In genomic region chr10:18055696-18056390, GRCm38 (mm10) we compare ENCODE assay signal across 8 mouse cellular contexts. TPM values are rescaled to one million over a fixed set of nuclear protein-coding genes. Genes with fewer than 3 reads are reported as not detected.
DNase-seq lines count a peak whose midpoint lies in the region; ATAC-seq and TF ChIP-seq lines count a peak whose summit lies in the region.

Gene Reps1, plus strand, starts transcription at chr10:18055861.

- H3K4me2 ChIP-seq in heart, embryonic 14.5 days (ENCODE audit: low read length), result peak within 1 kb of the TSS; percentile 77

- peak within 1 kb of the TSS; percentile 83 for H3K4me3 ChIP-seq in layer of hippocampus, adult 2 months
- H3K4me3 ChIP-seq in embryonic fibroblast, embryonic 13.5 days (ENCODE audit: insufficient read depth, low read length), result peak within 1 kb of the TSS; percentile 99
- H3K4me3 ChIP-seq in heart, embryonic 14.5 days (ENCODE audit: control insufficient read depth in 1 of 2, insufficient read depth in 1 of 2, low read depth in 1 of 2, low read length in 2 of 2), result peak within 1 kb of the TSS; percentile 97 to 99
- H3K4me3 ChIP-seq in left cerebral cortex, adult 2 months, result peak within 1 kb of the TSS; percentile 95
- H3K4me3 ChIP-seq in midbrain, embryonic 10.5 days, result peak within 1 kb of the TSS; percentile 97
- H3K4me3 ChIP-seq in testis, adult 2 months (ENCODE audit: control insufficient read depth, low read depth, low read length), result peak within 1 kb of the TSS; percentile 87

- no peaks in the 10 kb centered on the region for H3K36me3 ChIP-seq in heart, embryonic 14.5 days (ENCODE audit: control insufficient read depth, insufficient read depth, low read length)
- peaks cover 6% of the 10 kb centered on the region; the same call in 1 of the 2 replicates for H3K36me3 ChIP-seq in midbrain, embryonic 10.5 days
- H3K36me3 ChIP-seq in testis, adult 2 months (ENCODE audit: control insufficient read depth, insufficient read depth, low read length), result no peaks in the 10 kb centered on the region

- DNase-seq in layer of hippocampus, adult 2 months (ENCODE audit: low spot score in 2 of 2), result peak in 1 of 2 experiments; percentile 12
- DNase-seq in layer of hippocampus, adult 11-12 months (ENCODE audit: low spot score), result no peak
- DNase-seq in adrenal gland, postnatal 14 days, result no peak
- DNase-seq in left cerebral cortex, adult 2 months (ENCODE audit: extremely low spot score in 1 of 2, low spot score in 2 of 2), result peak; percentile 36 to 50
- DNase-seq in midbrain, embryonic 10.5 days (ENCODE audit: low spot score), result peak; percentile 65

- H3K9ac ChIP-seq in heart, embryonic 14.5 days (ENCODE audit: low read length), result peak within 1 kb of the TSS; percentile 88

- no peaks in the 10 kb centered on the region for H3K27me3 ChIP-seq in heart, embryonic 14.5 days (ENCODE audit: control insufficient read depth, insufficient read depth, low read length)
- H3K27me3 ChIP-seq in midbrain, embryonic 10.5 days (ENCODE audit: low read depth, poor library complexity, severe bottlenecking), result no peaks in the 10 kb centered on the region
- H3K27me3 ChIP-seq in testis, adult 2 months (ENCODE audit: control insufficient read depth, insufficient read depth, low read length), result no peaks in the 10 kb centered on the region

- H3K27ac ChIP-seq in layer of hippocampus, adult 2 months, result peak within 1 kb of the TSS; percentile 93
- peak within 1 kb of the TSS; percentile 29; the same call in 1 of the 2 replicates for H3K27ac ChIP-seq in embryonic fibroblast, embryonic 13.5 days (ENCODE audit: insufficient read depth, low read length)
- peak within 1 kb of the TSS; percentile 87 to 94 for H3K27ac ChIP-seq in heart, embryonic 14.5 days (replicated peaks in 1 of 2; ENCODE audit: control insufficient read depth in 1 of 2, insufficient read depth in 1 of 2, low read depth in 2 of 2, low read length in 2 of 2)
- peak within 1 kb of the TSS; percentile 86 for H3K27ac ChIP-seq in left cerebral cortex, adult 2 months
- peak within 1 kb of the TSS; percentile 98 for H3K27ac ChIP-seq in midbrain, embryonic 10.5 days (replicated peaks)
- peak within 1 kb of the TSS; percentile 76 for H3K27ac ChIP-seq in testis, adult 2 months (ENCODE audit: control insufficient read depth, insufficient read depth, low read depth, low read length)

- TF ChIP-seq CTCF in layer of hippocampus, adult 2 months (conservative IDR thresholded peaks at IDR 0.05), result no peak
- TF ChIP-seq CTCF in embryonic fibroblast, embryonic 13.5 days (IDR thresholded peaks at IDR 0.05; ENCODE audit: borderline replicate concordance, insufficient read depth, low read length), result no peak
- no peak for TF ChIP-seq CTCF in left cerebral cortex, adult 2 months (IDR thresholded peaks at IDR 0.05)
- TF ChIP-seq CTCF in testis, adult 2 months (IDR thresholded peaks at IDR 0.05; ENCODE audit: control insufficient read depth, insufficient read depth, insufficient replicate concordance, low read depth, low read length), result no peak

- intact Hi-C loops in left cerebral cortex, adult 2 months (cut with DNase I), result loop anchor here (1.0 to 10.0 kb wide), 5 partner anchors 33 to 321 kb away; partner anchors contain the start of genes Abracl and Heca

- TF ChIP-seq POLR2A in embryonic fibroblast, embryonic 13.5 days (IDR thresholded peaks at IDR 0.05; ENCODE audit: low read depth, low read length), result no peak; the same call in 1 of the 2 replicates
- TF ChIP-seq POLR2A in testis, adult 2 months (IDR thresholded peaks at IDR 0.05; ENCODE audit: control insufficient read depth, low read depth, low read length), result no peak

- ATAC-seq in heart, embryonic 14.5 days (ENCODE audit: insufficient number of reproducible peaks, insufficient read depth, low FRiP score, low read depth), result peak; percentile 63

- 0 out of 2 replicates have a peak, but pooled peaks cover 3% of the 10 kb centered on the region for H3K9me3 ChIP-seq in heart, embryonic 14.5 days (ENCODE audit: control insufficient read depth, low read length)
- H3K9me3 ChIP-seq in midbrain, embryonic 10.5 days (replicated peaks), result no peaks in the 10 kb centered on the region

- H3K4me1 ChIP-seq in embryonic fibroblast, embryonic 13.5 days (ENCODE audit: control insufficient read depth, insufficient read depth, low read length), result peaks cover 10% of the 10 kb centered on the region; the same call in 1 of the 2 replicates
- peaks cover 8 to 42% of the 10 kb centered on the region in 2 experiments for H3K4me1 ChIP-seq in heart, embryonic 14.5 days (ENCODE audit: control insufficient read depth in 2 of 2, insufficient read depth in 2 of 2, low read length in 2 of 2)
- peaks cover 21% of the 10 kb centered on the region for H3K4me1 ChIP-seq in midbrain, embryonic 10.5 days
- H3K4me1 ChIP-seq in testis, adult 2 months (ENCODE audit: control insufficient read depth, insufficient read depth, low read length), result peaks cover 2% of the 10 kb centered on the region; the same call in 1 of the 2 replicates

- under 1% methylated on average over 75 of the region's 90 CpGs for WGBS in heart, embryonic 14.5 days
- whole genome bisulfite sequencing in midbrain, embryonic 10.5 days, result under 1% methylated on average over 85 of the region's 90 CpGs

RNA-seq across cellular contexts. Expression of gene Reps1, which starts in this region (rescaled TPM):
- 10 to 100 TPM; 82.6 to 92.7 TPM for total RNA-seq in layer of hippocampus, adult 2 months (2021)
- 31.1 and 35.7 TPM in 2 replicates for total RNA-seq in adrenal gland, postnatal 14 days (2021)
- polyA plus RNA-seq in embryonic fibroblast, embryonic 13.5 days (2011; ENCODE audit: insufficient read length, low read depth, missing spikeins), result 42.6 and 57.3 TPM in 2 replicates
- 27.2 and 29.8 TPM in 2 replicates for polyA plus RNA-seq in heart, embryonic 14.5 days (2014; fragmentation: Nextera tagmentation; extraction: Ambion mirVana)
- total RNA-seq in left cerebral cortex, adult 2 months (2021), result 10 to 100 TPM; 65.3 to 73.0 TPM
- 11.8 and 15.1 TPM in 2 replicates for polyA plus RNA-seq in midbrain, embryonic 10.5 days (2016; fragmentation: Nextera tagmentation; extraction: Ambion mirVana)
- 52.8 and 58.2 TPM in 2 replicates for polyA plus RNA-seq in testis, adult 2 months (2012; rRNA removed)

Comparison
In these comparisons a context has a peak if more than half of its experiments do, and no peak if none do; other contexts are left out.
1. DNase-seq: peak in left cerebral cortex, adult 2 months (2 of 2) and midbrain, embryonic 10.5 days (single experiment); none in layer of hippocampus, adult 11-12 months (single experiment) and adrenal gland, postnatal 14 days (single experiment).
2. H3K27ac ChIP-seq: peak in every context shown above with its lines; median percentile 98 in midbrain, embryonic 10.5 days; 93 in layer of hippocampus, adult 2 months; 90 in heart, embryonic 14.5 days; 86 in left cerebral cortex, adult 2 months; 76 in testis, adult 2 months; 29 in embryonic fibroblast, embryonic 13.5 days.
3. Peak in every context shown above with its lines, with median percentiles within 50 percentile points of each other: H3K4me3 ChIP-seq.